Mouse (Mus musculus) myocyte (in vitro differentiated cells): ENCODE measurements around the gene Swap70.

Experiments used
- E2F4 ChIP-seq: IDR thresholded peaks from one replicate; pipeline ENCODE4 v1.6.1; 2011; ENCODE audit warnings: mild to moderate bottlenecking, control low read depth, moderate library complexity; ENCODE audit not compliant: insufficient read depth
- MYOD1 ChIP-seq, 3 experiments: IDR thresholded peaks; one replicate each; pipeline ENCODE4 v1.6.1; 2011; ENCODE audit warnings: control low read depth in 2 of 3, low read depth in 2 of 3, mild to moderate bottlenecking in 2 of 3, moderate library complexity in 1 of 3; ENCODE audit not compliant: insufficient read length in 2 of 3, control insufficient read depth in 1 of 3
- POLR2AphosphoS2 ChIP-seq: IDR thresholded peaks from one replicate; pipeline ENCODE4 v1.6.1; 2011; ENCODE audit warnings: low read depth, control low read depth; ENCODE audit not compliant: insufficient read length
- REST ChIP-seq: IDR thresholded peaks from one replicate; pipeline ENCODE4 v1.6.1; 2011; ENCODE audit warnings: mild to moderate bottlenecking, control low read depth, moderate library complexity; ENCODE audit not compliant: insufficient read depth, insufficient read length

DNA sequence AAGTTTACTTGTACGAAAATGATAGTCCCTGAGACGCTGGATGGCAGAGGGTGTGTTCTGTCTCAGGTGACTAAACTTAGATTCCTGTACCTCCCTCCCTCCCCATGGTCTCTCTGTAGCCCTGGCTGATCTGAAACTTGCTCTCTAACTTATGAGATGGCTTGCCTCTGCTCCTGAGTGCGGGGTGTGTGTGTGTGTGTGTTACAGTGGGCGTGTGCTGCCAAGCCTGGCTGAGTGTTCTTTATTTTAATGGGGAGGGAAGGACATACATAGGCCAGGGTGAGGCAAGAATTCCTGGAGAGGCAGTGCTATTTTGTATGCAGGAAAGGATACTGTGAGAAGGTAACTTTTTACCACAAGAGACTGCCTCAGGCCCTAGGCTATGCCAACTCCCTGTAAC, 95.9 kb downstream of the Swap70 start:
- TF ChIP-seq REST (no peak), E2F4 (no peak), POLR2AphosphoS2 (no peak), MYOD1 (IDR thresholded peaks at IDR 0.05; ENCODE audit: control insufficient read depth in 1 of 3, insufficient read length in 2 of 3, low read depth in 2 of 3) (no peak)
